Mouse (Mus musculus) ES-E14 (cell line): ENCODE measurements around the gene Fam185a.

Experiments used
- HCFC1 ChIP-seq: IDR thresholded peaks from 2 replicates; pipeline ENCODE4 v1.6.1; 2012; ENCODE audit warnings: low read length, inconsistent platforms, borderline replicate concordance; ENCODE audit not compliant: insufficient read depth
- MAFK ChIP-seq: IDR thresholded peaks from 2 replicates; pipeline ENCODE4 v1.6.1; 2014; ENCODE audit warnings: mild to moderate bottlenecking, low read depth, low read length, inconsistent platforms; ENCODE audit not compliant: insufficient read depth
- ZC3H11A ChIP-seq: IDR thresholded peaks from 2 replicates; pipeline ENCODE4 v1.6.1; 2012; ENCODE audit warnings: low read depth, mild to moderate bottlenecking, inconsistent platforms, low read length, borderline replicate concordance
- ZNF384 ChIP-seq: IDR thresholded peaks from 2 replicates; pipeline ENCODE4 v1.6.1; 2012; ENCODE audit warnings: low read depth, low read length, inconsistent platforms

GRCm38 (mm10) chr5:21383392-21384251 lies 41.1 kb upstream of the Fam185a start:
- TF ChIP-seq HCFC1, result no peak
- TF ChIP-seq MAFK, result no peak
- no peak for TF ChIP-seq ZNF384
- TF ChIP-seq ZC3H11A, result no peak
